Mouse (Mus musculus) regulatory T cell (primary cell): ENCODE measurements around the gene Sptlc2.

ENCODE experiments used
- in situ Hi-C: fragments of 300-600 bp; cut with MboI, MseI; formaldehyde crosslinking; loops from one replicate; pipeline ENCODE4 v1.15.1; 2025; ENCODE audit warnings: high pct_unique_total_duplicates

Gene Sptlc2

DNA sequence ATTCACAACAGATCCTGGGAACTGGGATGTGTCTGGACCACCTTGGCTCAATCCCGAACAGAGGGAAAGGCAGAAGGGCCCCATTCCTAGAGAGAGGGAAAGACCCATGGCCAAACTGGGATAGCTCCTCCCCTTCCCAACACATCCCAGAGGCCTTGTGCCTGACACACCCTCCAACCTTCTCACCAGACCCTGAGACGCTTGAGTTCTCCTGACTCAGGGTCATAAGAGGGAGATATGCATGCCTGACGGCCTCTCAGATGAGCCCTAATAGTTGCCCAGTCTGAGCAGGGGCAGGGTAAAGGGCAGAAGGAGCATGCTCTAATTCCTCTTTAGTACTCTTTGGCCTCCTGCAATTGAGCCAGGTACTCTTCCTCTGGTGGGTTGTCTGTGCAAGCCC lies 108.8 kb downstream of the Sptlc2 start:
- in situ Hi-C loops, result loop anchor here (25.0 kb wide), 1 partner anchor 1767 kb away; no protein-coding TSS in a partner anchor

DNA sequence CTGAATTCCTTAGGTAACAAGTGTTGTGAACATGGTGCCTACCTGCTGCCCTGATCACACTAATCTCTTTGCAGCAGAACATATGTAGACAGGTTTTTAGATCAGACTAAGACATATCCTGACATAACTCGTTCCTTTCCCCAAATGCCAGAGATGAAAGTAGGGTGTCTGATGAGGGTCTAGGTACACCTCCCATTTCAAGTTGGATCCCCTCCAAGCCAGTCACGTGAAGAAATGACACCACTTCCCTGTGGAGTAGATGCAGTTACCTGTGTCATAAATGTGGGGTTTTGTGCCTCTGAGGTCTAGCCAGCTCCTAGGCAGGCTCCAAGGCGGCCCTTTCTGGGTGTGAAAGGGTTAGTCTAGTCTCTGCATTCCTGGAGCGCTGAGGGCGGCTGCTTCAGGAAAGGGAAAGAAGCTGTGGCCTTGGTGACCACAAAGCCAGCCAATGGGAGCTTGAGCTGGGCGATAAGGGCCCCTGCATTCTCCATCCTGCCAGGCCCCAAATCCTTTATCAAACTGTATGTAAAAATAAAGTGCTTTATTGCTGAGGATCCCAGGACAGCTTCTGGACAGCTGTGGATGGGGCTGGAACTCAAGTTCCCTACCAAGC lies 109.9 kb downstream of the Sptlc2 start:
- in situ Hi-C loops, result loop anchor here (25.0 kb wide), 1 partner anchor 1766 kb away; no protein-coding TSS in a partner anchor

GRCm38 (mm10) chr12:87277251-87277650 lies 110.9 kb downstream of the Sptlc2 start:
- in situ Hi-C loops, result loop anchor here (25.0 kb wide), 1 partner anchor 1765 kb away; no protein-coding TSS in a partner anchor

- in situ Hi-C loops, result loop anchor here (25.0 kb wide), 2 partner anchors 1038 to 1763 kb away; partner anchors contain the start of gene Gpatch2l
These were observed 113.0 kb downstream of the Sptlc2 start for GRCm38 (mm10) chr12:87274853-87275831.

DNA sequence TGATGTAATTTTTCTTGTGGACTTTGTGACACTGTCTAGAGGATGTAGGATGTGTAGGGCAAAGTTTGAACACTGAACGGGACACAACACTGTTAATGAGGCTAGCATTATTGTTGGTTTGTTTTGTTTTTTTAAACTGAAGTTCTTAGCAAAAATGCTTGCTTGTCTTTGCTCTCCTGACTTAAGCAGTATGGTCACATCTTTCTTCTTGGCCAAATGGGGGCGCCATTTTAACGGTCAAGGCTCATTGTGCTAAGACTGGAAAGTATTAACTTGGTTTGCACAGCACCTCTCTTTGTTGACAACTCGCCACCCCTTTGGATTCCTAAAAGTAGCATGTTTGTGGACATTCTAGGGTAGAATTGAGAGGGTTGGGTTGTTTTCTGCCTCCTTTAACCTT lies 120.5 kb downstream of the Sptlc2 start:
- in situ Hi-C loops, result loop anchor here (5.0 to 25.0 kb wide), 3 partner anchors 120 to 1030 kb away; partner anchors contain the start of genes Gpatch2l, Gstz1 and Pomt2

DNA sequence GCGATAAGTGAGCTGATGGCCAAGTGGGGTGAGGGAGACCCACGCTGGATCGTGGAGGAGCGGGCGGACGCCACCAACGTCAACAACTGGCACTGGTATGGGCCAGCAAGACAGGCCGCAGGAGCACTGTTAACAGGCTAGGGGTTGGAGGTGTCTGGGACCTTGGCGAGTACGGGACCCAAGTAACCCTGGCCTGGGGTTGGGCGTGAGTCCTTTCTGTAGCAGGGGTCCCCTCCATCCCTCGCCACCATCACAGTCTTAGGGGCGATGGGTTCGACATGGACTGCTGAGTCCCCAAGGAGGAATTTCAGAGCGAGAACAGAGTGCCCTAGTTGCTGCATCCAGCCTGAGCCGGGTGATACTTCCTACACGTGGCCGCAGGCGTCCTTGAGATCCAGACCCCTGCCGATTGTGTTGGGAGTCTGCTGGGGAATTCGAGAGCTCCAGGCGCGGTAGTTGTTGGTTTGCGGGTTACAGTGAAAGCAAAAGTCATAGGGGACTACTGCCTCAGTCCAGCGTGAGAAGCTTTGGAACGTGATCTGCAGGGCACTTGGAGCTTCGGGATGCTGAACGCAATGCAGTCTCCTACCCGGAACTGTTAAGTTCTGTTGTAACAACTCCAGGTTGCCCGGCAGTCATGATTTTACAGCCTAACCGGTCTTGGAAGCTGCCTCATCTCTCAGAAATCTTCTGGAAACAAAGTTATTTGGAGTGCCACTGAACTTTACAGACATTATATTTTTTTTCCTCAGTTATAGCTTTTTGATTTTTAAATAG lies 121.1 kb downstream of the Sptlc2 start:
- in situ Hi-C loops, result loop anchor here (5.0 to 25.0 kb wide), 3 partner anchors 120 to 1030 kb away; partner anchors contain the start of genes Gpatch2l, Gstz1 and Pomt2

DNA sequence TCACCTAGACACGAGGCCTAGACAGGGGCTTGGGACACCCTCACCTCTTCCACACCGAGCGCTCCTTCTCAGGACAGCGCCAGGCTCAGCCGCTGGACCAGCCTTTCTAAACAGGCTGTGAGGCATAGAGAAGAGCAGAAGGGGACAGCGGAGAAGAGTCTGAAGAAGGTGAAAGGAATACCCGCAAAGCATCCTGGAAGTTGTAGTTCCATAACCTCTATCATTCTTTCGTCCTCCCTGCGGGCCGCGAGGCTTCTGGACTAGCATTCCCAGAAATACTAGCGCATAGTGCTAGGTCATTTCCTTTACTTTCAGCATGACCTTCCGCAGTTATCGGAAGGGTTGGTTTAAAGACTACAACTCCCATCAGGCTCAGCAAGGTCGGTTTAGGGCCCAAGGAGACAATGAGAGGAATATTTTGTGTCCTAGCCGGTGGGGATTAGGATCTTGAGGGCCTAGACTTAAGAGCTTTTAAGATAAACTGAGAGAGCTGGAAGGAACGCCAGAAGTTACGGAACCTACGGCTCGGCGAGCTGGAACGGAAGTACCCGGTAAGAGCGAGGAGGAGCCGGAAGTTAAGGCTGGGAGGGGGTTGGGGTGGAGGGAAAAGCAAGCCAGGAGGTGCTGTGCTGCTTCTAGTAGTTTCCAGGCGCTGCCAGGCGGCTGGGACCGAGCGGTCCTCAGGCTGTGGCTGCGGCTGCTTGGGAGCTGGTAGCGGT lies 121.9 kb downstream of the Sptlc2 start, which contains the start of the genes Vipas39 and Ahsa1:
Gene Vipas39, minus strand, starts transcription at position 149 of the 719 bp plus-strand sequence.
Gene Ahsa1, plus strand, starts transcription at position 372 of the 719 bp plus-strand sequence.
- in situ Hi-C loops, result loop anchor here (5.0 to 25.0 kb wide), 3 partner anchors 119 to 1029 kb away; partner anchors contain the start of genes Gpatch2l, Gstz1 and Pomt2

GRCm38 (mm10) chr12:87265444-87265843 lies 122.7 kb downstream of the Sptlc2 start:
- in situ Hi-C loops, result loop anchor here (5.0 to 25.0 kb wide), 3 partner anchors 118 to 1028 kb away; partner anchors contain the start of genes Gpatch2l, Gstz1 and Pomt2

- in situ Hi-C loops, result loop anchor here (5.0 to 25.0 kb wide), 3 partner anchors 58 to 1023 kb away; partner anchors contain the start of genes Gpatch2l and Tmed8
These were observed 127.6 kb downstream of the Sptlc2 start for GRCm38 (mm10) chr12:87260562-87260961.

DNA sequence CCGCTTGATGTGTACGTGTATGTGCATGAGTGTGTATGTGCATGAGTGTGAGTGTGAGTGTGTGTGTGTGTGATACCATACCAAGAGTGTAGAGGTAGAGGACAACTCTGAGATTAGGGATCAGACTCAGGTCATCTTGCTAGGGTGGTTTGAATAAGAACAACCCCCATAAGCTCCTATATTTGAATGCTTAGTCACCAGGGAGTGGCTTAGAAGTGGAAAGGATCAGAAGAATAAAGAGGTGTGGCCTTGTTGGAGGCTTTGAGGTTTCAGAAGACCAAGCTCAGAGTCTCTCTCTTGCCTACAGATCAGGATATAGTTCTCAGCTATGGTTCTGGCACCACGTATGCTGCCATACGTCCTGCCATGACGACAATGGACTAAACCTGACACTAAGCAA lies 131.5 kb downstream of the Sptlc2 start:
- in situ Hi-C loops, result loop anchor here (25.0 kb wide), 1 partner anchor 1019 kb away; the partner anchor contains the start of gene Gpatch2l
